Mouse (Mus musculus) liver, adult 2 months (tissue): ENCODE measurements around the gene Rheb. TPM values are rescaled to one million over a fixed set of nuclear protein-coding genes. Genes with fewer than 3 reads are reported as not detected.

Source experiments
- DNase-seq: peaks from one replicate; pipeline ENCODE4 v3.0.0-alpha.2; 2011; ENCODE audit warnings: low read depth, low spot score; ENCODE audit errors: extremely low read depth
- H3K27ac ChIP-seq: fragments of 200-500 bp; replicated peaks from 2 replicates; pipeline ENCODE4 v1.5.1; 2012; ENCODE audit warnings: low read depth, mild to moderate bottlenecking, control low read depth, inconsistent platforms, low read length; ENCODE audit not compliant: insufficient read depth
- H3K27me3 ChIP-seq: fragments of 200-500 bp; 2 replicates; pipeline ENCODE4 v1.6.1; 2012; ENCODE audit warnings: mild to moderate bottlenecking, moderate library complexity, low read length, inconsistent platforms; ENCODE audit not compliant: control insufficient read depth, insufficient read depth
- H3K36me3 ChIP-seq: fragments of 200-500 bp; 2 replicates; pipeline ENCODE4 v1.6.1; 2012; ENCODE audit warnings: low read length, inconsistent platforms; ENCODE audit not compliant: control insufficient read depth, insufficient read depth
- H3K4me1 ChIP-seq: fragments of 200-500 bp; 2 replicates; pipeline ENCODE4 v1.6.1; 2011; ENCODE audit warnings: low read length; ENCODE audit not compliant: control insufficient read depth, insufficient read depth
- H3K4me3 ChIP-seq: fragments of 200-500 bp; 2 replicates; pipeline ENCODE4 v1.5.1; 2011; ENCODE audit warnings: low read depth, mild to moderate bottlenecking, control low read depth, low read length, moderate library complexity; ENCODE audit not compliant: insufficient read depth
- H3K79me2 ChIP-seq: fragments of 200-500 bp; 2 replicates; pipeline ENCODE4 v1.6.1; 2012; ENCODE audit warnings: inconsistent platforms, mild to moderate bottlenecking, low read length, moderate library complexity; ENCODE audit not compliant: control insufficient read depth, insufficient read depth
- H3K9ac ChIP-seq: fragments of 200-500 bp; 2 replicates; pipeline ENCODE4 v1.6.1; 2012; ENCODE audit warnings: low read depth, mild to moderate bottlenecking, control low read depth, inconsistent platforms, low read length
- CTCF ChIP-seq: fragments of 200-500 bp; IDR thresholded peaks from 2 replicates; pipeline ENCODE4 v1.5.1; 2011; ENCODE audit warnings: low read depth, low read length, control low read depth
- POLR2A ChIP-seq: fragments of 200-500 bp; IDR thresholded peaks from 2 replicates; pipeline ENCODE4 v1.6.1; 2011; ENCODE audit warnings: low read length, control low read depth; ENCODE audit not compliant: insufficient read depth; ENCODE audit errors: extremely low read depth
- WGBS: fragments of 180-500 bp; shearing (Covaris S2); methylation state at CpG from one replicate; pipeline ENCODE4 v1.1.7; 2018; 5-methylcytosine and 5-hydroxymethylcytosine counted together
- polyA plus RNA-seq: library from polyadenylated mRNA; depleted of rRNA; stranded (reverse); fragments of >200 nt; gene quantifications from 2 replicates; pipeline ENCODE4 v1.2.3, GENCODE M21; 2012
- total RNA-seq: library from RNA; depleted of rRNA; stranded (reverse); fragments of >200 nt; gene quantifications from 2 replicates; pipeline ENCODE4 v1.2.3, GENCODE M21; 2014

Gene Rheb
- total and polyA plus RNA-seq, 2 experiments, result 14.8 to 31.7 TPM

- no peaks in the 10 kb centered on the region for H3K27me3 ChIP-seq
- H3K9ac ChIP-seq, result no peak overlapping the region
- no peak for DNase-seq
- H3K27ac ChIP-seq, result no peak overlapping the region
- 0 out of 2 replicates have a peak, but pooled peaks cover 2% of the 10 kb centered on the region for H3K4me1 ChIP-seq
- 86% methylated on average over 4 of the region's 4 CpGs for WGBS
- TF ChIP-seq POLR2A, result no peak
- TF ChIP-seq CTCF, result no peak
- no peak overlapping the region for H3K4me3 ChIP-seq
- H3K36me3 ChIP-seq, result peaks cover 39% of the 10 kb centered on the region
- H3K79me2 ChIP-seq, result peaks cover 13% of the 10 kb centered on the region
These were observed 25.2 kb downstream of the Rheb start for GRCm38 (mm10) chr5:24817191-24817590.

- peaks cover 4% of the 10 kb centered on the region; the same call in 1 of the 2 replicates for H3K79me2 ChIP-seq
- no peaks in the 10 kb centered on the region for H3K4me1 ChIP-seq
- peak; percentile 27 for DNase-seq
- no peaks in the 10 kb centered on the region for H3K27me3 ChIP-seq
- H3K9ac ChIP-seq, result no peak overlapping the region
- no peak overlapping the region for H3K27ac ChIP-seq
- WGBS, result 68% methylated on average over 3 of the region's 3 CpGs
- TF ChIP-seq POLR2A (no peak), CTCF (no peak)
- H3K4me3 ChIP-seq, result no peak overlapping the region
- peaks cover 63% of the 10 kb centered on the region for H3K36me3 ChIP-seq
These were observed 28.5 kb downstream of the Rheb start for GRCm38 (mm10) chr5:24813946-24814345.

- no peaks in the 10 kb centered on the region for H3K4me1 ChIP-seq
- TF ChIP-seq POLR2A (no peak), CTCF (no peak)
- DNase-seq, result no peak
- no peak overlapping the region for H3K27ac ChIP-seq
- H3K9ac ChIP-seq, result no peak overlapping the region
- H3K36me3 ChIP-seq, result peaks cover 63% of the 10 kb centered on the region
- no peaks in the 10 kb centered on the region for H3K27me3 ChIP-seq
- H3K4me3 ChIP-seq, result no peak overlapping the region
- no peaks in the 10 kb centered on the region for H3K79me2 ChIP-seq
- 68% methylated on average over 4 of the region's 4 CpGs for WGBS
These were observed 29.4 kb downstream of the Rheb start for GRCm38 (mm10) chr5:24813005-24813404.

- Histone ChIP-seq H3K79me2 (no peaks in the 10 kb centered on the region), H3K27ac (no peak overlapping the region), H3K4me3 (no peak overlapping the region), H3K4me1 (no peaks in the 10 kb centered on the region), H3K9ac (no peak overlapping the region), H3K36me3 (peaks cover 41% of the 10 kb centered on the region), H3K27me3 (no peaks in the 10 kb centered on the region)
- WGBS, result 84% methylated on average over 6 of the region's 6 CpGs
- DNase-seq, result no peak
- TF ChIP-seq CTCF (no peak), POLR2A (no peak)
These were observed 37.2 kb downstream of the Rheb start for GRCm38 (mm10) chr5:24805222-24805621.

- H3K79me2 ChIP-seq, result no peaks in the 10 kb centered on the region
- DNase-seq, result no peak
- H3K4me3 ChIP-seq, result no peak overlapping the region
- no peaks in the 10 kb centered on the region for H3K27me3 ChIP-seq
- no peaks in the 10 kb centered on the region for H3K4me1 ChIP-seq
- peaks cover 40% of the 10 kb centered on the region for H3K36me3 ChIP-seq
- TF ChIP-seq CTCF (no peak), POLR2A (no peak)
- H3K27ac ChIP-seq, result no peak overlapping the region
- no peak overlapping the region for H3K9ac ChIP-seq
- 93% methylated on average over 8 of the region's 8 CpGs for WGBS
These were observed 37.8 kb downstream of the Rheb start for GRCm38 (mm10) chr5:24804661-24805060.

- no peak overlapping the region for H3K27ac ChIP-seq
- H3K9ac ChIP-seq, result no peak overlapping the region
- H3K36me3 ChIP-seq, result peaks cover 29% of the 10 kb centered on the region
- H3K4me1 ChIP-seq, result no peaks in the 10 kb centered on the region
- DNase-seq, result no peak
- TF ChIP-seq CTCF (no peak), POLR2A (no peak)
- 69% methylated on average over 6 of the region's 6 CpGs for WGBS
- no peak overlapping the region for H3K4me3 ChIP-seq
- H3K27me3 ChIP-seq, result no peaks in the 10 kb centered on the region
- no peaks in the 10 kb centered on the region for H3K79me2 ChIP-seq
These were observed 40.4 kb downstream of the Rheb start for GRCm38 (mm10) chr5:24801841-24802624.
